Mouse (Mus musculus) left cerebral cortex, adult 8-10 months (tissue): ENCODE results near the gene Plek. TPM values are rescaled to one million over a fixed set of nuclear protein-coding genes. Genes with fewer than 3 reads are reported as not detected.

Experiments
- DNase-seq, 2 experiments: peaks; one replicate each; pipeline ENCODE4 v3.0.0; 2022; ENCODE audit warnings: low spot score in 2 of 2
- total RNA-seq, 4 experiments: library from RNA; stranded (reverse); gene quantifications; 2 replicates each; pipeline ENCODE4 v1.2.4; 2022

Gene Plek
- total RNA-seq, 4 experiments from 2014 or later = 8.1 to 26.6 (median 17.0) TPM

- no peak for DNase-seq
Observed at GRCm38 (mm10) chr11:16950226-16950975, 101.8 kb downstream of the Plek start.

- no peak for DNase-seq
Observed at GRCm38 (mm10) chr11:16948756-16949155, 103.4 kb downstream of the Plek start.

- no peak for DNase-seq
Observed at GRCm38 (mm10) chr11:16943016-16943415, 109.2 kb downstream of the Plek start.

GRCm38 (mm10) chr11:16941973-16942452 lies 110.2 kb downstream of the Plek start:
- DNase-seq = no peak

GRCm38 (mm10) chr11:16941103-16941793 lies 110.9 kb downstream of the Plek start:
- peak in 1 of 2 experiments; percentile 17 for DNase-seq

- no peak for DNase-seq
Observed at GRCm38 (mm10) chr11:16935577-16936236, 116.5 kb downstream of the Plek start.

- no peak for DNase-seq
Observed at GRCm38 (mm10) chr11:16932159-16932558, 120.0 kb downstream of the Plek start.

Other genes with a start within 250 kb of the Plek start
- 1 to 10 TPM; 1.8 to 2.7 (median 2.0) TPM for gene Fbxo48, start 101.0 kb downstream of the Plek start, total RNA-seq
- 10 to 100 TPM; 78.9 to 89.0 (median 83.4) TPM for gene Cnrip1, start 795 bp downstream of the Plek start, total RNA-seq
- 100 to 1,000 TPM; 620 to 756 (median 686) TPM for gene Ppp3r1, start 106.9 kb upstream of the Plek start, total RNA-seq
- gene Wdr92, start 129.7 kb upstream of the Plek start, total RNA-seq = 10 to 100 TPM in 1 of 4 experiments, 1 to 10 TPM in 3; 7.3 to 10.4 (median 9.1) TPM
- gene Pno1, start 159.2 kb upstream of the Plek start, total RNA-seq = 10 to 100 TPM; 24.4 to 29.7 (median 25.6) TPM
- gene C1d, start 205.2 kb upstream of the Plek start, total RNA-seq = 10 to 100 TPM; 43.4 to 52.8 (median 47.9) TPM